Mouse (Mus musculus) macrophage (primary cell): ENCODE data around the gene BC025920. TPM values are rescaled to one million over a fixed set of nuclear protein-coding genes. Genes with fewer than 3 reads are reported as not detected.

Source experiments
- H3K27ac ChIP-seq: fragments of 350-480 bp; formaldehyde crosslinking; 2 replicates; pipeline ENCODE4 v1.9.0; 2021
- H3K36me3 ChIP-seq: fragments of 350-480 bp; formaldehyde crosslinking; 2 replicates; pipeline ENCODE4 v1.9.0; 2021; ENCODE audit errors: inconsistent target
- H3K4me3 ChIP-seq: fragments of 350-480 bp; formaldehyde crosslinking; 2 replicates; pipeline ENCODE4 v1.9.0; 2021; ENCODE audit errors: inconsistent target
- H3K79me2 ChIP-seq: fragments of 350-480 bp; formaldehyde crosslinking; 2 replicates; pipeline ENCODE4 v1.9.0; 2021; ENCODE audit errors: inconsistent target
- WGBS: methylation state at CpG from one replicate; pipeline ENCODE4 v1.1.7; 2026; ENCODE audit warnings: inconsistent platforms; ENCODE audit not compliant: missing documents; 5-methylcytosine and 5-hydroxymethylcytosine counted together
- polyA plus RNA-seq: library from polyadenylated mRNA; stranded (reverse); fragments of 250-400 nt; gene quantifications from 3 replicates; pipeline ENCODE4 v1.2.4, GENCODE M21; 2018; ENCODE audit warnings: inconsistent platforms

BC025920 gene
- polyA plus RNA-seq, 1 experiment from 2014 or later: 0.40 TPM

DNA sequence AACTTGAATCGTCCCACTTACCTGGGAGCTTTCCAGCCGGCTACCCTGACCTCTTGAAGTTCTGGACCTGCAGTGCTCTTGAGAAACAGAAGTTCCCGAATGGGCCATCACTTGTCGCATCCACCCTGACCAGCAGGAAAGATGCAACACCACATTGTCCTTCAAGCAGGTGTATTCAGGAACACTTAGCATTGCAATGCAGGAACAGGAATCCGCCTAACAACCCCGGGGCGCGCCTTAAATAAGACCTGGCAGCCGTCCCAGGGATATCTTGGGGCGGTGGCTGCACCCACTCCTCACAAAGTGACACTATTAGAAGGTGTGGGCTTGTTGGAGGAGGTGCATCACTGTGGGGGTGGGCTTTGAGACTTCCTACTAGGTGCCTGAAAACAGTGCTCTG is 49.1 kb downstream of the BC025920 start:
- WGBS: 97% methylated on average over 10 of the region's 10 CpGs
- Histone ChIP-seq H3K4me3 (no peak overlapping the region), H3K36me3 (no peaks in the 10 kb centered on the region; the same call in 1 of the 2 replicates)

DNA sequence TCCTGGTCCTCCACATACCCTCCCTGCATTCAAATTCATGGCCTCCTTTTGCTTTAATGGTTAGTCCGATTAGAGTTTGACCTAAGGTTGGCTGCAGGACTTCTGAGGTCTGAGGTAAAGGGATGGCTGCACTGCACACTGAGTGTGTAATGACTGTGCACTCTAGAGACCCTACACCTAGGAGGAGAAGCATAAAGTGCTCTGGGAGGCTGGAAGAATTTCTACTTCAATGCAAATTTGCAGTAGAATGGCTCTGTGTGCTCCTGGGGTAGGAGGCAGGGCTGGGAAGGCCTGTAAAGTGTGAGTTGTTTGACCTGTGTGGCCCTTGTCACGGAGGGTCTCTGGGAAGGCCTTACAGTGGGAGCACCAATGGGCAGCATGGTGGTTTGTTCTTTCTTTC is 50.1 kb downstream of the BC025920 start:
- no peaks in the 10 kb centered on the region; the same call in 1 of the 2 replicates for H3K36me3 ChIP-seq
- H3K79me2 ChIP-seq: peaks cover 65% of the 10 kb centered on the region
- H3K27ac ChIP-seq: no peak overlapping the region
- H3K4me3 ChIP-seq: no peak overlapping the region
- 100% methylated on average over 2 of the region's 2 CpGs for whole genome bisulfite sequencing

More for the DNA sequence above, 49.1 kb downstream of the BC025920 start:
- Histone ChIP-seq H3K79me2 (peaks cover 73% of the 10 kb centered on the region), H3K27ac (no peak overlapping the region)

Other genes starting within 250 kb of the BC025920 start
- 129 to 266 TPM (median 167 TPM) in 3 replicates for gene Mfsd12, start 248.8 kb upstream of the BC025920 start, polyA plus RNA-seq
- gene 4930404N11Rik, start 240.5 kb upstream of the BC025920 start, polyA plus RNA-seq: 1.5 to 9.8 TPM (median 2.5 TPM) in 3 replicates
- 12.9 to 17.0 TPM (median 15.3 TPM) in 3 replicates for gene Fzr1, start 227.8 kb upstream of the BC025920 start, polyA plus RNA-seq
- gene Dohh, start 221.8 kb upstream of the BC025920 start, polyA plus RNA-seq: 21.0 to 48.1 TPM (median 32.0 TPM) in 3 replicates
- 0.07 to 1.0 TPM (median 0.46 TPM) in 3 replicates for gene Gm48551, start 221.8 kb upstream of the BC025920 start, polyA plus RNA-seq
- gene Gm48552, start 217.3 kb upstream of the BC025920 start, polyA plus RNA-seq: 0.57 TPM in 1 of 3 replicates, not detected in the others
- gene Smim24, start 213.2 kb upstream of the BC025920 start, polyA plus RNA-seq: 9.6 to 21.8 TPM (median 14.6 TPM) in 3 replicates
- 33.6 to 60.6 TPM (median 57.7 TPM) in 3 replicates for gene Nfic, start 150.6 kb upstream of the BC025920 start, polyA plus RNA-seq
- gene Celf5, start 123.6 kb upstream of the BC025920 start, polyA plus RNA-seq: 0.04 TPM in 1 of 3 replicates, not detected in the others
- 54.5 to 93.3 TPM (median 77.1 TPM) in 3 replicates for gene Ncln, start 109.9 kb upstream of the BC025920 start, polyA plus RNA-seq
- gene S1pr4, start 106.1 kb upstream of the BC025920 start, polyA plus RNA-seq: 0.14 to 0.26 TPM (median 0.14 TPM) in 3 replicates
- gene Gna15, start 82.0 kb upstream of the BC025920 start, polyA plus RNA-seq: 4.6 to 16.6 TPM (median 10.2 TPM) in 3 replicates
- gene Gna11, start 61.1 kb upstream of the BC025920 start, polyA plus RNA-seq: 3.5 to 6.3 TPM (median 6.2 TPM) in 3 replicates
- gene Aes, start 46.8 kb upstream of the BC025920 start, polyA plus RNA-seq: 301 to 334 TPM (median 303 TPM) in 3 replicates
- 1.3 to 3.9 TPM (median 3.6 TPM) in 3 replicates for gene Tle2, start 31.7 kb upstream of the BC025920 start, polyA plus RNA-seq
- gene Tle6, start 5.2 kb upstream of the BC025920 start, polyA plus RNA-seq: 9.8 to 17.4 TPM (median 16.7 TPM) in 3 replicates
- 7.3 to 9.1 TPM (median 8.1 TPM) in 3 replicates for gene Sirt6, start 21.5 kb downstream of the BC025920 start, polyA plus RNA-seq
- gene Ankrd24, start 22.3 kb downstream of the BC025920 start, polyA plus RNA-seq: 10.3 to 12.0 TPM (median 11.5 TPM) in 3 replicates
- gene Gm10778, start 42.8 kb downstream of the BC025920 start, polyA plus RNA-seq: 2.2 to 2.9 TPM (median 2.6 TPM) in 3 replicates
- gene Zfp433, start 98.6 kb downstream of the BC025920 start, polyA plus RNA-seq: 3.1 to 4.4 TPM (median 3.4 TPM) in 3 replicates
- gene Gm3055, start 164.9 kb downstream of the BC025920 start, polyA plus RNA-seq: 1.6 to 1.7 TPM (median 1.6 TPM) in 3 replicates
- 0.66 to 0.87 TPM (median 0.84 TPM) in 3 replicates for gene Gm4767, start 205.9 kb downstream of the BC025920 start, polyA plus RNA-seq